Mouse (Mus musculus) v-Abl transformed pro-B cells (cell line): ENCODE results near the gene Mettl2.

Experiments
- in situ Hi-C, 2 experiments: fragments of 400-800 bp; cut with MboI; formaldehyde crosslinking; loops; one replicate each; pipeline ENCODE4 v1.15.1; 2025; ENCODE audit not compliant: unreplicated experiment in 2 of 2

The Mettl2 gene

GRCm38 (mm10) chr11:105152017-105152300 lies 25.7 kb downstream of the Mettl2 start:
- in situ Hi-C loops, result no loop called here

DNA sequence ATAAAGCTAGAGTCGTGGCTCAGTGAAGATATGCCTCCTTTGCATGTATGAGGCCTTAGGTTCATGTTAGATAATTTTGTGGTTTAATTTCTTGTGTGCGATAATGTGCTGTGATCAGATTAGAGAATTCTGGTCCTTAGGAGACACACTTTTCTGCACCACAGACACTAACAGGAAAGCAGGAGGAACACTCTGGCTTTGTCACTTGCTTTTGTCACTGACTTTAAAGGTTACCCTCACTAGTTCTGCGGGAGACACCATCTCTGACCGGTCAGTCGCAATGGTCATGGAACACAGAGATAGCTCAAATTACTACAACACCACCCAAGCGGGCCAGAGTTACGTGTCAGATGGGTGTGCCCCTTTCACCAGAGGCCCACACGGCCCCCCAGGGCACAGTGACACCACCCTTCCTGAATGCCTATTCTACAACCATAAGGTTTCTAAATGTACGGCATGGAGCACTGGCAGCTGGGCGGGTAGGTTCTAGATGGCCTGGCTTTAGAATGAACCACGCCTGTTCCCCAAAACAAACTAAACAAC lies 26.2 kb downstream of the Mettl2 start:
- in situ Hi-C loops, result no loop called here

GRCm38 (mm10) chr11:105153068-105153833 lies 27.0 kb downstream of the Mettl2 start:
- in situ Hi-C loops, result no loop called here

GRCm38 (mm10) chr11:105155915-105156314 lies 29.7 kb downstream of the Mettl2 start:
- in situ Hi-C loops, result no loop called here

GRCm38 (mm10) chr11:105156748-105157267 lies 30.6 kb downstream of the Mettl2 start:
- in situ Hi-C loops, result no loop called here

DNA sequence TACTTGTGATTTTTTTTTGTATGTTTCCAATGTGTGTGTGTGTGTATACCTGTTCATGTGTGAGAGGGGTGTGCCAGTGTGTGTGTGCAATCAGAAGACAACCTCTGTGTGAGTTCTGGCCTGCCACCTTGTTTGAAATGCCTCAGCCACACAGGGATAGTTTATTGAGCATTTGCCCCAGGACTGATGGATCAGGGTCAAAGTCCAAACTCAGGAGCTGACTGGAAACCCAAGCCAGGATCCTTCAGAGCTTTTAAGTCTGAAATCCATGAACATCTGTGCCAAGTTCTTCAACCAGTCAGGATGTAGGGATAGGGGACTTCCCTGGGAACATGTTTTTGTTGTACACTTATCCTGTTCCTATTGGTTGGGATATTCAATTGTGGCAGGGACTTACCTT lies 31.8 kb downstream of the Mettl2 start:
- in situ Hi-C loops, result no loop called here

DNA sequence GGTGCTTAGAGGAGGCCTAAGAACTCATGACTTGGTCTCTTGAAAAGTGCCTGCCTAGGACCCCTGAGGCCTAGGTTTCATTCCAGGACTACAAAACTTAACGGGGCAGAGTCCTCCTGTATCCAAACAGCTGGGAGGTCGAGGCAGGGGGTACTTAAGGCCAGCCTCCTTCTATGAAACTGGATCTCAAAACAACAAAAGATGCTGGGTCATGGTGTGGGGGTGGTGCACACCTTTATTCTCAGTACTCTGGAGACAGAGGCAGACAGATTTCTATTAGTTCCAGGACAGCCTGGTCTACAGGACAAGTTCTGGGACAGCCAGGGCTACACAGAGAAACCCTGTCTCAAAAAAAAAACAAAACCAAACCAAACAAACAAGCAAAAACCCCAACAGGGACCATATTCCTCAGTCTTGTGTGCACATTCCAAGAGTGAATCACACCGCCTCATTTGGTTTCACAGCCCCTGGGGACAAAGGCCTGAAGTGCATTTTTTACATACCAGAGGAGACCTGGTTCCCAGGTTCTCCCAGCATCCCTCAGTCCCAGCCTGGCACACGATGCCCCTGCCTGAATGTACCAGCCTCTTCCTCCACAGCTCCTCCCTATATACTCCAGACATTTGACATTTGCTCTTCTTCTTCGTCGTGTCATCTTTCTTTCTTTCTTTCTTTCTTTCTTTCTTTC lies 33.6 kb downstream of the Mettl2 start:
- in situ Hi-C loops, result no loop called here

GRCm38 (mm10) chr11:105161411-105161810 lies 35.2 kb downstream of the Mettl2 start:
- in situ Hi-C loops, result no loop called here

DNA sequence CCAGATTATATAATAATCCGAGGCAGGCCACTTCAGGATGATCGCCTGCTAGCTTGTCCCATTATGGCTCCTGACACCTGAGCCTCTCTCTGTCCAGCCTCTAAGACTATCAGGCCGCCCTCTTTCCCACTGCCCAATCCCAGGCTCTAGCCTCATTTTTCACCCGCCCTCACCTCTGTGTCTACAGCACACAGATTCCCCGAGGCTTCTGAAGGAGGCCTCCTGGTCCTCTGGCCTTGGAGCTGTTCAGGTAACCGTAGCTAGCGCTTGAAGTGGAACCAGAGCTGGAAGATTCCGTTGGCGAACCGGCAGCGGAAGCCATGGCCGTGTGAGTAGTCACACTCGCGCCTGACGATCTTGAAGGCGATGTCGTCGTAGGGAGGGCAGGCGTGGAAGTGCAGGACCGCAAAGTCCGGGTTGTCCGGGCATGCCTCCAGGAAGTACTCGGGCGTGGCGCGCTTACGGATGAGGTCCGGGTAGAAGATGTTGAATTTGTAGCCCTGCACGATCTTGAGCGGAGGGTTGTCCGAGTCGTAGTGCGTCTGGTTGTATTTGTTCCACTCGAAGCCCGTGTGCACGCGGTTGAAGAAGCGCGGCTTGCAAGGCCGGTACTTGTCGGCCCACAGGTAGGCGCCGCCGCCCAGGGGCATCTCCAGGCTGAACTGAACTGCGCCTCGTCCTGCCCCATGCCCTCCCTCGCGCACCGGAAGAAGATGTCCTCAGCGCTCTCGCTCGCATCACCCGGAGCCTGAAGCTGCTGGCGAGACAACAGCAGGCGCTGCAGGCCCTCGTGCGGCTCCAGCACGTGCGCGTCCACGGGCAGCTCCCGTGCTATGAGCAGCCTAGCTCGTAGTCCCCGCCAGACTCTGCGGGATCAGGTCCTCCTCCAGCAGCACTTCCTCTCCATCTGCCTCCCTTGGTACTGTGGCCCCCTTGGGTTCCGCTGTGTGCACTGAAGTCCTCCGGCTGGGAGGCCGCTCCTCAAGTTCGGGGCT lies 38.6 kb downstream of the Mettl2 start:
- in situ Hi-C loops, result no loop called here

DNA sequence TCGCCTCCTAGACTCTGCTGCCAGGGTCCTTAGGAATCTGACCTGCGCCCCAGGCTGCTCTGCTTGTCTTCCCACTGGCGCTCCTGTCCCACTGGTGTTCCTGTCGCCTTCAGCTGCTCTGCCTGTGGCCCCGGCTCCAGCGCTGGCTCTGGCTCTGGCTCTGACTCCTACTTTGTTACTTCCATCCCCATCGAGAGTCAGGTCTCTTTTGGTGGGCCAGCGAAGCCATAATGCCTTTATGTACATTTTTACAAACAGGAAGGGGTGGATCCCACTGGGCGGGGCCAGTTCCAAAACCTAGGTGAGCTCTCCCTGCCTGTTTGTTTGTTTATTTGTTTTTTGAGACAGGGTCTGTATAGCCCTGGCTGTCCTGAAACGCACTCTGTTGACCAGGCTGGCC lies 40.6 kb downstream of the Mettl2 start:
- in situ Hi-C loops, result no loop called here

DNA sequence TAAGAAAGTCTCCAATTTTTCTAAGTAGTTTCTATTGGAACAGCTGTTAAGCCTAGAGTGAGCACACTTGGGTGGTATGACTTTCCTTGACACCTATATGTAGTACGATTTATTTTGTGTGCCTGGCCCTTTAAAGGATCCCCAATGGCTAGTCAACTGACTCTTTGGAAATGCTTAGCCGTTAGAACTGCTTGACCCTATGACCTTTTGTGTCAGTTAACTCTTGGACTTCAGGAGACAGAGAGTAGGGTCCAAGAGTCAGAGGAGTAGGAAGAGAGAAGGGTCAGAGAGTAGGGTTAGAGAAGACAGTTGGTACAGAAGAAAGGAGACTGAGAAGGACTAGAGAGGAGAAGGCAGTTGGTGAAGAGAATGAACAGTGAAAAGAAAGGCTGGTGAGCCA lies 52.3 kb downstream of the Mettl2 start, which contains the start of gene Tlk2:
TSS of gene Tlk2 (plus strand) at position 292 of the 400 bp plus-strand sequence.
- in situ Hi-C loops, result no loop called here

DNA sequence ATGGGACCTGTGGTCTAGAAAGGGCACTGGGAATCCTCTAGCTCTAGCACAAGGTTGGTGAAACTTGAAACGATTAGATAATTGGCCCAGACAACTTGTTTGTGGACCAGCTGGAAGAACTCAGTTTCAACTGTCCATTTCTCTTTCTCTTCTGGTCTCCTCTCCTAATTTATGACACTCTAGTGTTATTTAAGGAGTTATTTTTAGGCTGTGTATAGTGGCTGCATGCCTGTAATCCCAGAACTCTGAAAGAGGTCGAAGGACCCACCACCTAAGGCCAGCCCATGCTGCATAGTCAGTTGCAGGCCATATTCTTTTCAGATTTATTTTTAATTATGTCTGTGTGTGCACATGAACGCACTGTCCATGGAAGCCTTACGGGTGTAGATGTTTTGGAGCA lies 53.3 kb downstream of the Mettl2 start:
- in situ Hi-C loops, result no loop called here

GRCm38 (mm10) chr11:105180471-105181091 lies 54.4 kb downstream of the Mettl2 start:
- in situ Hi-C loops, result no loop called here

DNA sequence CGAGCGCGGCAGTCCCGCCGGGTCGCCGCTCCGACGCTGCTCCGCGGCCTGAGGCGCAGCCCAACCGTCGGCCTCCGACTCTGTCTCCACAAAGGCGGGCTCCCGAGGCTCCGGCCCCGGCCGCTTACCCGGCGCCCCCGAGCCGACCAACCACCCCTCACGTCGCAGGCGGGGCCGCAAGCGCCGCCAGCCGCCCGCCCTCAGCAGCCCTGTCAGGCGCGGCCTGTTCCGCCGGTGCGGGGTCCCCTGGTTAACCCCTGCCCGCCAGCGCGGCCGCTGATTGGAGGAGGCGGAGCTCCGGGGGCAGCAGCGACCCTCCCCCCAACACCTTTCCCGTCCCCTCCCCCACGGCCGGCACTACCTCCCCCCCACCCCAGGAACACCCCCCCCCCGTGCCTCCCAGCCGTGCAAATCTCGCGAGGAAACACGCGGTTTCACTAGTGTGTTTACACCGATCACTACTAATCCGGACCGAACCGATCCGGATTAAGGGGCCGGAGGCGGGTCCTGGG lies 55.0 kb downstream of the Mettl2 start:
- in situ Hi-C loops, result no loop called here

DNA sequence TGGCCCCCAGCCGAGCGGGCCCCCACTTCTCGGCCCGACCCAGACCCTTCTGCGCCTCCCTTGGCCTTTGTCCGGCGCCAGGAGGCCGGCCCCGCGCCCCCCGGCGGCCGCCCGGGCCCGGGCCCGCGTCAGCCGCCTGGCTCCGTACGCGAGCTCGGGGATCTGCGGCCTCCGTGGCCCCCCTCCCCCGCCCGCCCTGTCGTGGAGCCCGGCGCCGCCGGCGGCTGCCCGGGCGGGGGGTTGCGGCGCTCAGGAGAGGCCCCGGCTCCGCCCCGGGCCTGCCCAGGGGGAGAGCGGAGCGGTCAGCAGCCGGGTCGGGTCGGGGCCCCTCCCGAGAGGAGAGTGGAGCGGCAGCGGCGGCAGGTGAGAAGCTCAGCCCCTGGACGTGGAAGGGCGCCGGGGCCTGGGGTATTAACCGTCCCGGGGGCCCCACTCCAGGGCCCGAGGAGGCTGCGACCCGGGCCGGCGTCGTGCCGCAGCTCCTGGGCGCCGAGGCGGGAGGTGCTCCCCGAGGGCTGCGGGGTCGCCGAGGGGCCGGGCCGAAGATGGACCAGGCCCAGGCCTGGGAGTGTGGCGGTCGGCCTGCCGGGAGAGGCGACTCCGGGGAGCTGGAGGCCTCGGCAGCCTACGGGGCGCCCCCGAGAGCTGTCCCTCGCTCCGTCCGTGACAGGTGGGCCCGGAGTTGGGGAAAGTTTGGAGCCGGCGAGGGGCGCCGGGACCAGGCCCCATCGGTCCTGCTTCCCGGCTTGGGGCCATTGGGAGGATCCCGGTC lies 55.6 kb downstream of the Mettl2 start:
- in situ Hi-C loops, result no loop called here

DNA sequence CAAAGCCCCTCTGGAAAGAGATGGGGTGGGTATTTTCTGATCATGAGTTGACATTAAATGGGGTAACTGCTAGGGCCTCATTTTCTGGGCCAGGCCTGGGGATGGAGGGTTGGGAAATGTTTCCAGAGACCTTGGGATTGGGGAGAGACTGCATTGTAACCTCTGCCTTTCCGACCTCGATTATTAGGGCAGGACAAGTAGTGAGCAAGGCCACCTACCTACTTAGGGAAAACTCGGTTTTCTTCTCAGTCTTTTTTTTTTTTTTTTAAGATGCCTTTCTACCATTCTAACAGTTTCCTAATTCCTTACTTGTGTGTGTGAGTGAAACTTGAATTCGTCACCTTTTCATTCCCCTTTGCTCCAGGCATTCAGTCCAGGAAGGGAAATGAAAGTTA lies 56.2 kb downstream of the Mettl2 start:
- in situ Hi-C loops, result no loop called here

DNA sequence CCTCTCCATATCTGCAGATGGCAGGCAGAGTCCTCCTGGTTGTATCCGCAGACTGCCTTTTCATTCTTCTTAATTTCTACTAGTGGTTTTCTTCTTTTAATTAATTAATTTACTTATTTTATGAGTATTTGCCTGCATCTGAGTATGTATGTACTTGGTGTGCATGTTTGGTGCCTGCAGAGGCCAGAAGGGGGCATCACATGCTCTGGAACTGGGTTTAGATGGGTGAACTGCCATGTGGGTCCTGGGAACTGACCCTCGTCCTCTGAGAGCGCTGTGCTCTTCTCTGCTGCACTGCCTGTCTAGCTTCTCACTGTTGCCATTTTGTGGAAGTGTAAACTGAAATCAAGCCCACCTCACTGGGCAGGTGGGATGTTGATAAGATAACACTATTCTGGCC lies 58.5 kb downstream of the Mettl2 start:
- in situ Hi-C loops, result loop anchor here in 1 of 2 experiments (5.0 kb wide), 1 partner anchor 57 kb away; the partner anchor contains the start of gene Mettl2
